Mouse (Mus musculus) C2C12 (cell line): ENCODE data around the gene Ttf1.

Source experiments
- CTCF ChIP-seq: IDR thresholded peaks from one replicate; pipeline ENCODE4 v1.5.1; 2011; ENCODE audit not compliant: control insufficient read depth, insufficient read depth, insufficient read length
- FOSL1 ChIP-seq: IDR thresholded peaks from one replicate; pipeline ENCODE4 v1.8.0; 2011; ENCODE audit warnings: mild to moderate bottlenecking, low read length; ENCODE audit not compliant: poor library complexity, insufficient read depth, severe bottlenecking
- MAX ChIP-seq: IDR thresholded peaks from one replicate; pipeline ENCODE4 v1.6.1; 2011; ENCODE audit warnings: mild to moderate bottlenecking, control low read depth
- MYOD1 ChIP-seq: IDR thresholded peaks from one replicate; pipeline ENCODE4 v1.6.1; 2011; ENCODE audit warnings: low read depth; ENCODE audit not compliant: control insufficient read depth, insufficient read length
- USF1 ChIP-seq: IDR thresholded peaks from one replicate; pipeline ENCODE4 v1.6.1; 2011; ENCODE audit warnings: low read depth, mild to moderate bottlenecking, control low read depth, moderate library complexity

DNA sequence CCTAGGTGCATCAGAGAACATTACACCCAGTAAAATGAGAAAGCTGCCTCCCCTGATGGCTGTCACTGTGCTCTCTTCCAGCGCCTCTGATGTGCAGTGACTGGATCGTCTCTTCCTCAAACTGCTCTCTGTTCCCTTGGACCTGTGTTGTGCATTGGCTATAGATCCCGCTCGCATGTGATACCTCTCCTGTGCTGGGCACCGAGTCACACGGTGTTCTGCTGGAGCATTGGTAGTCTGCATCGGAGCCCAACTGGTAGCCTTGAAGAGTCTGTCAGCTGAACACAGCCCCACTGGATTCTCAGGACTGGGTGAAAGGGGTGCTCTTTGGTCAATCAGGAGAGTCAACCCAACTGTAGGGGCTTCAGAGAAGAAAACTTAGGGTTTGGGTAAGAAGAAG, 26.0 kb downstream of the Ttf1 start:
- TF ChIP-seq MAX (no peak), CTCF (no peak), MYOD1 (no peak), FOSL1 (no peak), USF1 (no peak)
